8 mouse cellular contexts compared by ENCODE assay signal in genomic region chr4:155770626-155771025, GRCm38 (mm10). TPM values are rescaled to one million over a fixed set of nuclear protein-coding genes. Genes with fewer than 3 reads are reported as not detected.
A peak's percentile ranks its signal among the peaks of the same experiment; 100 is the strongest.
DNase-seq lines count a peak whose midpoint lies in the region; ATAC-seq and TF ChIP-seq lines count a peak whose summit lies in the region.

No protein-coding gene starts in this region.

- H3K27ac ChIP-seq in layer of hippocampus, adult 2 months: peak overlapping the region; percentile 88
- no peak overlapping the region for H3K27ac ChIP-seq in forebrain, embryonic 12.5 days
- no peak overlapping the region for H3K27ac ChIP-seq in kidney, embryonic 16.5 days (ENCODE audit: low read length)
- H3K27ac ChIP-seq in neural tube, embryonic 13.5 days (replicated peaks): no peak overlapping the region

- peak overlapping the region; percentile 75 for H3K9ac ChIP-seq in forebrain, embryonic 12.5 days
- peak overlapping the region; percentile 75 for H3K9ac ChIP-seq in kidney, embryonic 16.5 days (replicated peaks; ENCODE audit: low read length)
- peak overlapping the region; percentile 81 for H3K9ac ChIP-seq in neural tube, embryonic 13.5 days

- 43% methylated on average over 24 of the region's 24 CpGs for WGBS in forebrain, embryonic 12.5 days
- WGBS in kidney, embryonic 16.5 days: 36% methylated on average over 24 of the region's 24 CpGs
- WGBS in neural tube, embryonic 13.5 days: 43% methylated on average over 23 of the region's 24 CpGs

- no peaks in the 10 kb centered on the region for H3K36me3 ChIP-seq in forebrain, embryonic 12.5 days (replicated peaks)
- no peaks in the 10 kb centered on the region for H3K36me3 ChIP-seq in kidney, embryonic 16.5 days (ENCODE audit: insufficient read depth, low read length)
- no peaks in the 10 kb centered on the region for H3K36me3 ChIP-seq in neural tube, embryonic 13.5 days

- no peaks in the 10 kb centered on the region for H3K9me3 ChIP-seq in forebrain, embryonic 12.5 days
- H3K9me3 ChIP-seq in kidney, embryonic 16.5 days (ENCODE audit: low read length): no peaks in the 10 kb centered on the region
- no peaks in the 10 kb centered on the region for H3K9me3 ChIP-seq in neural tube, embryonic 13.5 days

- no peak for TF ChIP-seq CTCF in layer of hippocampus, adult 2 months (conservative IDR thresholded peaks at IDR 0.05)

- ATAC-seq in forebrain, embryonic 12.5 days (ENCODE audit: low FRiP score): no peak; the same call in 1 of the 2 replicates
- ATAC-seq in kidney, embryonic 16.5 days (ENCODE audit: low FRiP score, low TSS enrichment): peak; percentile 14
- no peak for ATAC-seq in neural tube, embryonic 13.5 days (ENCODE audit: low read depth)

- peak overlapping the region; percentile 68 for H3K4me3 ChIP-seq in layer of hippocampus, adult 2 months
- H3K4me3 ChIP-seq in forebrain, embryonic 12.5 days (replicated peaks): peak overlapping the region; percentile 54
- H3K4me3 ChIP-seq in kidney, embryonic 16.5 days (ENCODE audit: low read length): peak overlapping the region; percentile 53
- peak overlapping the region; percentile 46 for H3K4me3 ChIP-seq in neural tube, embryonic 13.5 days

- H3K4me2 ChIP-seq in forebrain, embryonic 12.5 days: peak overlapping the region; percentile 79
- peak overlapping the region; percentile 65 for H3K4me2 ChIP-seq in kidney, embryonic 16.5 days (replicated peaks; ENCODE audit: low read depth, low read length)
- peak overlapping the region; percentile 66 for H3K4me2 ChIP-seq in neural tube, embryonic 13.5 days

- intact Hi-C loops in left cerebral cortex, postnatal 25 days (cut with DNase I): loop anchor here (5.0 kb wide), 1 partner anchor 48 kb away; no protein-coding TSS in a partner anchor

- DNase-seq in layer of hippocampus, adult 2 months (ENCODE audit: low spot score in 2 of 2): peak in 1 of 2 experiments; percentile 41
- no peak for DNase-seq in layer of hippocampus, adult 11-12 months (ENCODE audit: low spot score)
- DNase-seq in right cerebral cortex, postnatal 36 days (ENCODE audit: low spot score in 2 of 2): no peak
- no peak for DNase-seq in left cerebral cortex, postnatal 25 days (ENCODE audit: low spot score in 2 of 2)
- no peak for DNase-seq in spleen, postnatal 10 days (ENCODE audit: low spot score in 2 of 2)

- peaks cover 25% of the 10 kb centered on the region for H3K4me1 ChIP-seq in forebrain, embryonic 12.5 days
- peaks cover 26% of the 10 kb centered on the region for H3K4me1 ChIP-seq in kidney, embryonic 16.5 days (ENCODE audit: insufficient read depth, low read length)
- H3K4me1 ChIP-seq in neural tube, embryonic 13.5 days (replicated peaks): peaks cover 39% of the 10 kb centered on the region

- H3K27me3 ChIP-seq in forebrain, embryonic 12.5 days: peaks cover 51% of the 10 kb centered on the region
- H3K27me3 ChIP-seq in kidney, embryonic 16.5 days (ENCODE audit: insufficient read depth, low read length): peaks cover 5% of the 10 kb centered on the region; the same call in 1 of the 2 replicates
- peaks cover 31% of the 10 kb centered on the region for H3K27me3 ChIP-seq in neural tube, embryonic 13.5 days

RNA-seq across cellular contexts. Expression of gene Vwa1, which starts 3.9 kb away (rescaled TPM):
- 1 to 10 TPM; 9.6 to 9.8 TPM for total RNA-seq in layer of hippocampus, adult 2 months (2021)
- 9.8 and 11.5 TPM in 2 replicates for polyA plus RNA-seq in forebrain, embryonic 12.5 days (2016; fragmentation: Nextera tagmentation; extraction: Ambion mirVana)
- 7.4 and 11.3 TPM in 2 replicates for polyA plus RNA-seq in kidney, embryonic 16.5 days (2015; fragmentation: Nextera tagmentation; extraction: Ambion mirVana)
- 23.0 and 23.4 TPM in 2 replicates for polyA plus RNA-seq in neural tube, embryonic 13.5 days (2015; fragmentation: Nextera tagmentation; extraction: Ambion mirVana)
- 10 to 100 TPM; 14.0 to 16.6 TPM for total RNA-seq in left cerebral cortex, postnatal 25 days (2021)

RNA-seq across cellular contexts. Expression of gene Atad3a, which starts 9.7 kb away (rescaled TPM):
- 10 to 100 TPM; 49.9 to 51.4 TPM for total RNA-seq in layer of hippocampus, adult 2 months (2021)
- 95.3 and 99.0 TPM in 2 replicates for polyA plus RNA-seq in forebrain, embryonic 12.5 days (2016; fragmentation: Nextera tagmentation; extraction: Ambion mirVana)
- polyA plus RNA-seq in kidney, embryonic 16.5 days (2015; fragmentation: Nextera tagmentation; extraction: Ambion mirVana): 138 and 142 TPM in 2 replicates
- polyA plus RNA-seq in neural tube, embryonic 13.5 days (2015; fragmentation: Nextera tagmentation; extraction: Ambion mirVana): 75.1 and 76.4 TPM in 2 replicates
- total RNA-seq in left cerebral cortex, postnatal 25 days (2021): 10 to 100 TPM; 44.0 to 52.3 TPM

RNA-seq across cellular contexts. Expression of gene Tmem88b, which starts 15.0 kb away (rescaled TPM):
- 10 to 100 TPM; 24.0 to 24.8 TPM for total RNA-seq in layer of hippocampus, adult 2 months (2021)
- 0.22 and 0.35 TPM in 2 replicates for polyA plus RNA-seq in forebrain, embryonic 12.5 days (2016; fragmentation: Nextera tagmentation; extraction: Ambion mirVana)
- polyA plus RNA-seq in kidney, embryonic 16.5 days (2015; fragmentation: Nextera tagmentation; extraction: Ambion mirVana): 0.32 and 0.33 TPM in 2 replicates
- polyA plus RNA-seq in neural tube, embryonic 13.5 days (2015; fragmentation: Nextera tagmentation; extraction: Ambion mirVana): 0.49 and 1.1 TPM in 2 replicates
- total RNA-seq in left cerebral cortex, postnatal 25 days (2021): 10 to 100 TPM; 16.8 to 20.7 TPM

RNA-seq across cellular contexts. Expression of gene Ankrd65, which starts 19.6 kb away (rescaled TPM):
- under 1 TPM in 1 of 2 experiments, not detected in 1; 0.32 TPM for total RNA-seq in layer of hippocampus, adult 2 months (2021)
- polyA plus RNA-seq in forebrain, embryonic 12.5 days (2016; fragmentation: Nextera tagmentation; extraction: Ambion mirVana): not detected in 2 replicates
- 0.32 and 0.41 TPM in 2 replicates for polyA plus RNA-seq in kidney, embryonic 16.5 days (2015; fragmentation: Nextera tagmentation; extraction: Ambion mirVana)
- polyA plus RNA-seq in neural tube, embryonic 13.5 days (2015; fragmentation: Nextera tagmentation; extraction: Ambion mirVana): not detected in 2 replicates
- not detected for total RNA-seq in left cerebral cortex, postnatal 25 days (2021)

RNA-seq across cellular contexts. Expression of gene Mrpl20, which starts 32.1 kb away (rescaled TPM):
- total RNA-seq in layer of hippocampus, adult 2 months (2021): 10 to 100 TPM; 86.6 to 89.6 TPM
- polyA plus RNA-seq in forebrain, embryonic 12.5 days (2016; fragmentation: Nextera tagmentation; extraction: Ambion mirVana): 209 and 210 TPM in 2 replicates
- 205 and 209 TPM in 2 replicates for polyA plus RNA-seq in kidney, embryonic 16.5 days (2015; fragmentation: Nextera tagmentation; extraction: Ambion mirVana)
- 249 and 265 TPM in 2 replicates for polyA plus RNA-seq in neural tube, embryonic 13.5 days (2015; fragmentation: Nextera tagmentation; extraction: Ambion mirVana)
- 10 to 100 TPM; 93.9 to 97.9 TPM for total RNA-seq in left cerebral cortex, postnatal 25 days (2021)
